Mouse (Mus musculus) forebrain, embryonic 14.5 days (tissue): Measurements from ENCODE around the gene Dnajc19. TPM values are rescaled to one million over a fixed set of nuclear protein-coding genes. Genes with fewer than 3 reads are reported as not detected.

Experiments used
- ATAC-seq: fragments of 200-750 bp; cut with Nextera tagmentation; 2 replicates; pipeline ENCODE4 v1.8.0; 2017; ENCODE audit warnings: mild to moderate bottlenecking, moderate library complexity
- DNase-seq: peaks from one replicate; pipeline ENCODE4 v3.0.0-alpha.2; 2015; ENCODE audit warnings: low spot score
- H3K27ac ChIP-seq: fragments of 300-500 bp; sonication (generic); 2 replicates; pipeline ENCODE4 v1.5.1; 2014; ENCODE audit warnings: low read depth, mild to moderate bottlenecking, control low read depth, low read length, moderate library complexity
- H3K27me3 ChIP-seq: fragments of 300-500 bp; sonication (generic); replicated peaks from 2 replicates; pipeline ENCODE4 v1.6.1; 2014; ENCODE audit warnings: low read length, control low read depth, mixed read lengths; ENCODE audit not compliant: control insufficient read depth, insufficient read depth
- H3K36me3 ChIP-seq: fragments of 300-500 bp; sonication (generic); 2 replicates; pipeline ENCODE4 v1.6.1; 2014; ENCODE audit warnings: low read length, control low read depth; ENCODE audit not compliant: control insufficient read depth, insufficient read depth
- H3K4me1 ChIP-seq: fragments of 300-500 bp; sonication (generic); 2 replicates; pipeline ENCODE4 v1.6.1; 2014; ENCODE audit warnings: antibody characterized with exemption, low read length, control low read depth; ENCODE audit not compliant: control insufficient read depth, insufficient read depth
- H3K4me2 ChIP-seq: fragments of 300-500 bp; sonication (generic); 2 replicates; pipeline ENCODE4 v1.6.1; 2014; ENCODE audit warnings: mild to moderate bottlenecking, control low read depth, low read length
- H3K4me3 ChIP-seq: fragments of 300-500 bp; sonication (generic); 2 replicates; pipeline ENCODE4 v1.5.1; 2014; ENCODE audit warnings: low read depth, low read length, control low read depth
- H3K9ac ChIP-seq: fragments of 300-500 bp; sonication (generic); 2 replicates; pipeline ENCODE4 v1.6.1; 2014; ENCODE audit warnings: mild to moderate bottlenecking, low read length, control low read depth, moderate library complexity
- H3K9me3 ChIP-seq: fragments of 300-500 bp; sonication (generic); replicated peaks from 2 replicates; pipeline ENCODE4 v1.6.1; 2016; ENCODE audit warnings: low read length, control low read depth, mixed read lengths; ENCODE audit not compliant: control insufficient read depth
- WGBS: fragments of 180-500 bp; shearing (Covaris S2); extraction: QIAGEN DNeasy Blood & Tissue Kit; methylation state at CpG from one replicate; pipeline ENCODE4 v1.1.7; 2014; 5-methylcytosine and 5-hydroxymethylcytosine counted together
- polyA plus RNA-seq: library from polyadenylated mRNA; unstranded; fragments of >200 nt; fragmentation: Nextera tagmentation; extraction: Ambion mirVana; gene quantifications from 2 replicates; pipeline ENCODE4 v1.2.1, GENCODE M21; 2014

The Dnajc19 gene
- polyA plus RNA-seq, 1 experiment from 2014 or later: 170 TPM

GRCm38 (mm10) chr3:34035706-34036105 is 45.4 kb downstream of the Dnajc19 start:
- Histone ChIP-seq H3K27me3 (no peaks in the 10 kb centered on the region), H3K36me3 (no peaks in the 10 kb centered on the region; the same call in 1 of the 2 replicates), H3K4me2 (no peak overlapping the region), H3K9ac (no peak overlapping the region), H3K27ac (no peak overlapping the region), H3K4me3 (no peak overlapping the region), H3K9me3 (no peaks in the 10 kb centered on the region), H3K4me1 (0 out of 2 replicates have a peak, but pooled peaks cover 2% of the 10 kb centered on the region)
- 83% methylated on average over 3 of the region's 3 CpGs for WGBS
- DNase-seq (no peak), ATAC-seq (no peak)

GRCm38 (mm10) chr3:34034803-34035202 is 46.3 kb downstream of the Dnajc19 start:
- H3K9me3 ChIP-seq: no peaks in the 10 kb centered on the region
- H3K9ac ChIP-seq: no peak overlapping the region
- H3K4me1 ChIP-seq: 0 out of 2 replicates have a peak, but pooled peaks cover 2% of the 10 kb centered on the region
- DNase-seq (no peak), ATAC-seq (no peak)
- no peak overlapping the region for H3K27ac ChIP-seq
- H3K4me3 ChIP-seq: no peak overlapping the region
- no peaks in the 10 kb centered on the region; the same call in 1 of the 2 replicates for H3K36me3 ChIP-seq
- no peak overlapping the region for H3K4me2 ChIP-seq
- WGBS: 91% methylated on average over 1 of the region's 1 CpGs
- no peaks in the 10 kb centered on the region for H3K27me3 ChIP-seq

GRCm38 (mm10) chr3:34033720-34034364 is 47.3 kb downstream of the Dnajc19 start:
- no peak for DNase-seq
- Histone ChIP-seq H3K4me3 (no peak overlapping the region), H3K36me3 (no peaks in the 10 kb centered on the region; the same call in 1 of the 2 replicates), H3K9ac (no peak overlapping the region), H3K4me2 (no peak overlapping the region), H3K27ac (no peak overlapping the region), H3K27me3 (no peaks in the 10 kb centered on the region), H3K4me1 (0 out of 2 replicates have a peak, but pooled peaks cover 2% of the 10 kb centered on the region), H3K9me3 (no peaks in the 10 kb centered on the region)
- 85% methylated on average over 3 of the region's 3 CpGs for WGBS
- no peak for ATAC-seq

- DNase-seq (no peak), ATAC-seq (no peak)
- 93% methylated on average over 3 of the region's 3 CpGs for whole genome bisulfite sequencing
- H3K4me1 ChIP-seq: 0 out of 2 replicates have a peak, but pooled peaks cover 2% of the 10 kb centered on the region
- H3K27ac ChIP-seq: no peak overlapping the region
- no peaks in the 10 kb centered on the region for H3K27me3 ChIP-seq
- no peak overlapping the region for H3K4me2 ChIP-seq
- H3K36me3 ChIP-seq: no peaks in the 10 kb centered on the region
- no peaks in the 10 kb centered on the region for H3K9me3 ChIP-seq
- no peak overlapping the region for H3K9ac ChIP-seq
- no peak overlapping the region for H3K4me3 ChIP-seq
These were observed 50.5 kb downstream of the Dnajc19 start for GRCm38 (mm10) chr3:34030601-34031000.

- Histone ChIP-seq H3K27ac (no peak overlapping the region), H3K27me3 (no peaks in the 10 kb centered on the region), H3K9ac (no peak overlapping the region), H3K4me1 (0 out of 2 replicates have a peak, but pooled peaks cover 1% of the 10 kb centered on the region), H3K4me2 (no peak overlapping the region), H3K4me3 (no peak overlapping the region), H3K36me3 (no peaks in the 10 kb centered on the region), H3K9me3 (no peaks in the 10 kb centered on the region)
- ATAC-seq: no peak
- no peak for DNase-seq
These were observed 52.2 kb downstream of the Dnajc19 start for GRCm38 (mm10) chr3:34028935-34029334.

GRCm38 (mm10) chr3:34021259-34021828 is 59.8 kb downstream of the Dnajc19 start:
- ATAC-seq (no peak), DNase-seq (no peak)
- 44% methylated on average over 4 of the region's 4 CpGs for WGBS
- Histone ChIP-seq H3K4me3 (peak overlapping the region; percentile 95), H3K27ac (no peak overlapping the region), H3K4me1 (peaks cover 5% of the 10 kb centered on the region), H3K27me3 (no peaks in the 10 kb centered on the region), H3K9me3 (no peaks in the 10 kb centered on the region), H3K4me2 (peak overlapping the region; percentile 79), H3K9ac (peak overlapping the region; percentile 96), H3K36me3 (no peaks in the 10 kb centered on the region)

GRCm38 (mm10) chr3:34020382-34021258 is 60.5 kb downstream of the Dnajc19 start:
- H3K4me1 ChIP-seq: peaks cover 5% of the 10 kb centered on the region
- ATAC-seq (peak; percentile 55; the same call in 1 of the 2 replicates), DNase-seq (peak; percentile 31)
- H3K27ac ChIP-seq: peak overlapping the region; percentile 89
- H3K27me3 ChIP-seq: no peaks in the 10 kb centered on the region
- WGBS: under 1% methylated on average over 37 of the region's 70 CpGs
- H3K36me3 ChIP-seq: no peaks in the 10 kb centered on the region
- H3K4me3 ChIP-seq: peak overlapping the region; percentile 95
- no peaks in the 10 kb centered on the region for H3K9me3 ChIP-seq
- peak overlapping the region; percentile 96 for H3K9ac ChIP-seq
- H3K4me2 ChIP-seq: peak overlapping the region; percentile 79

- under 1% methylated on average over 52 of the region's 97 CpGs for WGBS
- Histone ChIP-seq H3K4me1 (peaks cover 5% of the 10 kb centered on the region), H3K36me3 (no peaks in the 10 kb centered on the region), H3K9ac (peak within 1 kb of the TSS; percentile 96), H3K4me2 (peak within 1 kb of the TSS; percentile 79), H3K27ac (peak within 1 kb of the TSS; percentile 89), H3K9me3 (no peaks in the 10 kb centered on the region), H3K27me3 (no peaks in the 10 kb centered on the region), H3K4me3 (peak within 1 kb of the TSS; percentile 95)
- DNase-seq (peak; percentile 93), ATAC-seq (peak; percentile 98)
These were observed 61.4 kb downstream of the Dnajc19 start, which contains the start of gene Fxr1 for GRCm38 (mm10) chr3:34019540-34020381. Fxr1 (plus strand) TSS chr3:34019943.
